Mouse (Mus musculus) hematopoietic stem cell, adult 5-6 weeks (primary cell): ENCODE measurements around the gene Zbtb32. TPM values are rescaled to one million over a fixed set of nuclear protein-coding genes. Genes with fewer than 3 reads are reported as not detected.
A peak's percentile ranks its signal among the peaks of the same experiment; 100 is the strongest.

Source experiments
- ATAC-seq, 2 experiments: fragments of 125-278 bp in 1 of 2; replicated peaks in 1 of 2; 2 replicates each; pipeline ENCODE4 v1.8.0; 2016 to 2017; ENCODE audit warnings: inconsistent platforms in 2 of 2, mild to moderate bottlenecking in 2 of 2, moderate number of reproducible peaks in 2 of 2, low read depth in 1 of 2, moderate TSS enrichment in 1 of 2; ENCODE audit not compliant: low FRiP score in 2 of 2, poor library complexity in 2 of 2, severe bottlenecking in 2 of 2, insufficient read depth in 1 of 2, low TSS enrichment in 1 of 2
- total RNA-seq: library from RNA; stranded (forward); fragments of 172-1452, 232-1000 nt; gene quantifications from 2 replicates; pipeline ENCODE4 v1.2.3, GENCODE M21; 2017

Zbtb32 gene
- total RNA-seq, 1 experiment from 2014 or later, result not detected

DNA sequence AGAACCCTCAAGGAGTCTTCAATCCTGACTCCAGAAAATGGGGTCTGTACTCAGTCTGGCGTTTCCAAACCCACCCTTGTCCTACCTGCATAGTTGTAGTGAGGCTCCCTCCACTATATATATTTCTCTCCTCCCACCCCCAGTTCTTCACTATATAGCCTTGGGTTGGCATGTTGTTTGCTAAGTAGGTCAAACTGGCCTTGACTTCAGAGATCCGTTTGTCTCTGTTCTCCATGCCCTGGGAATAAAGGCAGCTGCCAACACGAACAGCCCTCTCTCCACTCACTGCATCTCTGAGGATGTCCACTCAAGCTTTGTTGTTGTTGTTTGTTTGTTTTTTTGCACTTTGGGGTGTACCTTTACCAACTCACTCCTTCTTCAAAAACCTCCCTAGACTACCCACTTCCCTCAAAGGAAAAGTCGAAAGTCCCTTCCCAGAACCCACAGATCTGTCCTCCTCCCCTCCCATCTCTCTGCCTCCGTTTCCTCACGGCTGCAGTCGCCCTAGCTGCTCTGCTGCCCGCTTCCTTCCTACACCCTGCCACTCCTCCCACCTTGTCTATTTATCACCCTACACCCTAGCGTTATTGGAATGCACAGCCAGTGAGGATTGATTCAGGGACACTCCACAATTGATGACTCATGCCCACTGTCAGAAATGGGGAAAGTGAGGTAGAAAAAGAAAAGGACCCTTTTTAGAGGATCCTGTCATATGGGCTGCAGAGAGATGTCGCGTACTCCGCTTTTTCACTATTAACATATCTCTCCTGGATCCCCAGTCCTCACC lies 39.9 kb downstream of the Zbtb32 start:
- no peak for ATAC-seq

- no peak for ATAC-seq
These were observed 40.7 kb downstream of the Zbtb32 start for GRCm38 (mm10) chr7:30557901-30558514.

DNA sequence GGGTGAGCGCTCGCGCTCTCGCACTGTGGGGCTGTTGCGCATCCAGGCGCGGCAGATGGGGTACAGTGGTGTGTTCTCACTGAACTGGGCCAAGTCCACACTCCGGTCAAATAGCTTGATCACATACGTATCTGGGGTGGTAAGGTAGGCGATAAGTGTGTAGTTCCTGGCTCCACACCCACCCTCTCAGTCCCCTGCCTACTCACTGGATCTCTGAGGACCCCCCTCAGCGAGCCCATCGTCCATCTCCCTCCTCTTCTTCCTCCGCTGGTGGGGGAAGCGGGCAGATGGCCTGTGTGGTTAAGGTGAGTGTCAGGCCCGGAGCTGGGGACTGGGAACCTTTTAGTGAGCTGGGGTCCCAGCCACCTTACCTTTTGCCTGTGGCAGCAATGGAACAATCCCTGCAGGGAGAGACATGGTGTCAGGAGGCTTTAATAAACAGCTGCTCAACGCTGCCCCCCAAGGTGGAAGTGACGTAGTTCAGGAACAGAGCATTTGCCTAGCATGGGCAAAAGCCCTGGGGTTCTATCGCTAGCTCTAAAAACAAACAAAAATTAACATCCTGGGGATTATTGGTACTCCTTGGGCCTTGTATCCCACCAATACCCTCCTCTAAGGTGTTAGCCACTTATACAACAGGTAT lies 41.7 kb downstream of the Zbtb32 start:
- ATAC-seq, result no peak

- ATAC-seq, result no peak
These were observed 44.7 kb downstream of the Zbtb32 start for GRCm38 (mm10) chr7:30553810-30554584.

DNA sequence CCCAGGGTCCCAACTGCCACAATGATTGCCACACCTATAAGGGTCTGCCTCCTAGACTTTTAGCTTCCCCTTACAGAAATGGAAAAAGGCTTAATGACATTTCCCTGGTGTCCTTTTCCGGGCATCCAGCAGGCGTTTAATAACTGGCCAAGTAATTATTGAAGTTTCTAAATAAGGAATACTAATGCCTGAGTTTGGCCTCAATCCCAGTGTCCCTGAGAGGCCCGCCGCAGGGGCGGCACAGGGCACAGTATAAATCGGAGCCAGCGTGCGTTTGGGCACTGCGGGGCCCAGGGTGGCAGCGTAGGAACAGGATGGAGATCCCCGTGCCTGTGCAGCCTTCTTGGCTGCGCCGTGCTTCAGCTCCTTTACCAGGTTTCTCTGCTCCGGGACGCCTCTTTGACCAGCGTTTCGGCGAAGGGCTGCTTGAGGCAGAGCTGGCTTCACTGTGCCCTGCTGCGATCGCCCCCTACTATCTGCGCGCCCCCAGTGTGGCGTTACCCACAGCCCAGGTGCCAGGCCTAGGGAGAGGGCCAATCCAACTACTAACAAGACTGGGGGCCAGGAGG lies 45.6 kb downstream of the Zbtb32 start:
- ATAC-seq, result no peak

- ATAC-seq, result peak; percentile 86 to 92
These were observed 46.3 kb downstream of the Zbtb32 start, which contains the start of the genes Hspb6 and Proser3 for GRCm38 (mm10) chr7:30552102-30553020. Gene Hspb6 (plus strand): TSS chr7:30552178. Gene Proser3 (minus strand): TSS chr7:30552299.

- peak; percentile 58 to 61 for ATAC-seq
These were observed 47.1 kb downstream of the Zbtb32 start for GRCm38 (mm10) chr7:30551445-30552101.

- ATAC-seq, result no peak
These were observed 48.1 kb downstream of the Zbtb32 start for GRCm38 (mm10) chr7:30550603-30551002.

- ATAC-seq, result no peak
These were observed 48.8 kb downstream of the Zbtb32 start for GRCm38 (mm10) chr7:30549880-30550279.

- no peak for ATAC-seq
These were observed 54.4 kb downstream of the Zbtb32 start for GRCm38 (mm10) chr7:30544327-30544726.

GRCm38 (mm10) chr7:30540572-30540971 lies 58.1 kb downstream of the Zbtb32 start:
- ATAC-seq, result no peak

Other genes with a start within 250 kb of the Zbtb32 start
- not detected in 2 replicates for gene Lrfn3, start 236.1 kb downstream of the Zbtb32 start, total RNA-seq
- gene Tyrobp, start 185.1 kb downstream of the Zbtb32 start, total RNA-seq, result 50.4 and 134 TPM in 2 replicates
- gene Hcst, start 179.1 kb downstream of the Zbtb32 start, total RNA-seq, result 11.6 and 14.3 TPM in 2 replicates
- gene Nfkbid, start 177.2 kb downstream of the Zbtb32 start, total RNA-seq, result 40.3 and 45.4 TPM in 2 replicates
- not detected in 2 replicates for gene Aplp1, start 153.4 kb downstream of the Zbtb32 start, total RNA-seq
- not detected in 2 replicates for gene Kirrel2, start 141.2 kb downstream of the Zbtb32 start, total RNA-seq
- gene Nphs1, start 140.6 kb downstream of the Zbtb32 start, total RNA-seq, result 0.55 and 1.4 TPM in 2 replicates
- not detected in 2 replicates for gene Prodh2, start 105.3 kb downstream of the Zbtb32 start, total RNA-seq
- 10.3 and 15.1 TPM in 2 replicates for gene Arhgap33, start 63.8 kb downstream of the Zbtb32 start, total RNA-seq
- 1.6 and 2.7 TPM in 2 replicates for gene Hspb6, start 46.7 kb downstream of the Zbtb32 start, total RNA-seq
- gene Proser3, start 46.6 kb downstream of the Zbtb32 start, total RNA-seq, result 14.4 and 17.1 TPM in 2 replicates
- gene Lin37, start 39.1 kb downstream of the Zbtb32 start, total RNA-seq, result 19.6 and 39.0 TPM in 2 replicates
- gene U2af1l4, start 35.6 kb downstream of the Zbtb32 start, total RNA-seq, result 79.4 and 148 TPM in 2 replicates
- 5.0 and 9.4 TPM in 2 replicates for gene Gm49396, start 35.6 kb downstream of the Zbtb32 start, total RNA-seq
- 122 and 158 TPM in 2 replicates for gene Psenen, start 35.3 kb downstream of the Zbtb32 start, total RNA-seq
- gene Igflr1, start 33.5 kb downstream of the Zbtb32 start, total RNA-seq, result 0.63 TPM in 1 of 2 replicates, not detected in the other
- gene Kmt2b, start 10.2 kb downstream of the Zbtb32 start, total RNA-seq, result 18.7 and 26.5 TPM in 2 replicates
- not detected in 2 replicates for gene Upk1a, start 13.9 kb upstream of the Zbtb32 start, total RNA-seq
- gene Cox6b1, start 27.2 kb upstream of the Zbtb32 start, total RNA-seq, result 272 and 375 TPM in 2 replicates
- gene Etv2, start 36.9 kb upstream of the Zbtb32 start, total RNA-seq, result not detected in 2 replicates
- gene Rbm42, start 51.4 kb upstream of the Zbtb32 start, total RNA-seq, result 17.5 and 44.4 TPM in 2 replicates
- 16.2 and 20.0 TPM in 2 replicates for gene Haus5, start 66.1 kb upstream of the Zbtb32 start, total RNA-seq
- not detected in 2 replicates for gene Pmis2, start 72.7 kb upstream of the Zbtb32 start, total RNA-seq
- not detected in 2 replicates for gene 2200002J24Rik, start 100.0 kb upstream of the Zbtb32 start, total RNA-seq
- gene Atp4a, start 113.3 kb upstream of the Zbtb32 start, total RNA-seq, result 0.25 TPM in 1 of 2 replicates, not detected in the other
- 34.0 and 38.9 TPM in 2 replicates for gene Tmem147, start 130.6 kb upstream of the Zbtb32 start, total RNA-seq
- gene Gapdhs, start 144.8 kb upstream of the Zbtb32 start, total RNA-seq, result not detected in 2 replicates
- 0.25 and 2.8 TPM in 2 replicates for gene Sbsn, start 152.6 kb upstream of the Zbtb32 start, total RNA-seq
- 5.8 TPM in 1 of 2 replicates, not detected in the other for gene Dmkn, start 164.8 kb upstream of the Zbtb32 start, total RNA-seq
- gene Krtdap, start 189.0 kb upstream of the Zbtb32 start, total RNA-seq, result not detected in 2 replicates
- gene Ffar2, start 224.9 kb upstream of the Zbtb32 start, total RNA-seq, result 31.8 and 42.8 TPM in 2 replicates